Mouse (Mus musculus) ES-E14 (cell line): ENCODE data around the gene Fgf10. TPM values are rescaled to one million over a fixed set of nuclear protein-coding genes. Genes with fewer than 3 reads are reported as not detected.

Source experiments
- DNase-seq: peaks from one replicate; pipeline ENCODE4 v3.0.0-alpha.2; 2013; ENCODE audit warnings: low read depth, low spot score
- H3K27ac ChIP-seq: 2 replicates; pipeline ENCODE4 v1.5.1; 2012; ENCODE audit warnings: low read depth, mild to moderate bottlenecking, low read length, moderate library complexity, mixed read lengths; ENCODE audit not compliant: poor library complexity, insufficient read depth, severe bottlenecking
- H3K36me3 ChIP-seq: 2 replicates; pipeline ENCODE4 v1.6.1; 2012; ENCODE audit warnings: mild to moderate bottlenecking, low read length, moderate library complexity, mixed read lengths; ENCODE audit not compliant: control insufficient read depth, poor library complexity, insufficient read depth, severe bottlenecking
- H3K4me1 ChIP-seq, 2 experiments: fragments of 150-350 bp in 1 of 2; sonication (generic) in 1 of 2; 2 replicates each; pipeline ENCODE4 v1.6.1; 2012; ENCODE audit warnings: low read length in 2 of 2, mild to moderate bottlenecking in 1 of 2, mixed read lengths in 1 of 2; ENCODE audit not compliant: control insufficient read depth in 2 of 2, insufficient read depth in 2 of 2, poor library complexity in 1 of 2
- H3K4me3 ChIP-seq, 2 experiments: fragments of 150-350 bp in 1 of 2; sonication (generic) in 1 of 2; 2 replicates each; pipeline ENCODE4 v1.5.1; 2012; ENCODE audit warnings: low read length in 2 of 2, low read depth in 1 of 2, mild to moderate bottlenecking in 1 of 2, mixed read lengths in 1 of 2; ENCODE audit not compliant: insufficient read depth in 1 of 2, poor library complexity in 1 of 2, severe bottlenecking in 1 of 2
- H3K9ac ChIP-seq: 2 replicates; pipeline ENCODE4 v1.6.1; 2012; ENCODE audit warnings: low read depth, mild to moderate bottlenecking, low read length, mixed read lengths; ENCODE audit not compliant: poor library complexity, insufficient read depth, severe bottlenecking
- H3K9me3 ChIP-seq: fragments of 150-350 bp; sonication (generic); 2 replicates; pipeline ENCODE4 v1.6.1; 2012; ENCODE audit warnings: low read depth, mild to moderate bottlenecking, low read length; ENCODE audit not compliant: control insufficient read depth, insufficient read depth
- CHD2 ChIP-seq: IDR thresholded peaks from 2 replicates; pipeline ENCODE4 v1.6.1; 2014; ENCODE audit warnings: mild to moderate bottlenecking, low read depth, low read length, inconsistent platforms
- HCFC1 ChIP-seq: IDR thresholded peaks from 2 replicates; pipeline ENCODE4 v1.6.1; 2012; ENCODE audit warnings: low read length, inconsistent platforms, borderline replicate concordance; ENCODE audit not compliant: insufficient read depth
- MAFK ChIP-seq: IDR thresholded peaks from 2 replicates; pipeline ENCODE4 v1.6.1; 2014; ENCODE audit warnings: mild to moderate bottlenecking, low read depth, low read length, inconsistent platforms; ENCODE audit not compliant: insufficient read depth
- ZC3H11A ChIP-seq: IDR thresholded peaks from 2 replicates; pipeline ENCODE4 v1.6.1; 2012; ENCODE audit warnings: low read depth, mild to moderate bottlenecking, inconsistent platforms, low read length, borderline replicate concordance
- ZNF384 ChIP-seq: IDR thresholded peaks from 2 replicates; pipeline ENCODE4 v1.6.1; 2012; ENCODE audit warnings: low read depth, low read length, inconsistent platforms
- in situ Hi-C, 2 experiments: fragments of 600-800 bp; cut with MboI; formaldehyde crosslinking; loops; one replicate each; pipeline ENCODE4 v1.15.1; 2025; ENCODE audit warnings: low sequenced_read_pairs in 2 of 2, inconsistent platforms in 1 of 2; ENCODE audit not compliant: unreplicated experiment in 2 of 2
- total RNA-seq: library from RNA; depleted of rRNA; stranded (reverse); fragments of 300-350 nt; gene quantifications from 2 replicates; pipeline ENCODE4 v1.2.3, GENCODE M21; 2012

The Fgf10 gene
- total RNA-seq, 1 experiment, result 1.7 TPM

DNA sequence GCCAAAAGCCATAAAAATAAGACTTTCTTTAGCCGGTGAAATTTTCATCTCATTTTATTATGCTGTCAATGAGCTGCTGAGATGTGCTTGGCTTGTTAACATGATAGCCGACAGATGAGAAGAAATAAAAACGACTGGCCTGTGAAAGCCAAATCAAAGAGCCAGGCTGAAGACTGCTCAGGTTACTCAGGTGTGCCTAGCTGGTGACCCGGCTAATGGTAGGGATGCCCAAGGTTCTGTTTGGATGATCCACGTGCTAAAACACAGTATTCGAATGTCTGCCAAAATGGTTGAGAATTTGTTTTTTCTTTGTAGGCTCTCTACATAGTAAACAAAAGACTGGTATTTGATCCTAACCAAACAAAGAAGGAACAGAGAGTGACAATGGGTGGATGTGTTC lies 26.5 kb upstream of the Fgf10 start:
- in situ Hi-C loops, result no loop called here
- no peak for DNase-seq

DNA sequence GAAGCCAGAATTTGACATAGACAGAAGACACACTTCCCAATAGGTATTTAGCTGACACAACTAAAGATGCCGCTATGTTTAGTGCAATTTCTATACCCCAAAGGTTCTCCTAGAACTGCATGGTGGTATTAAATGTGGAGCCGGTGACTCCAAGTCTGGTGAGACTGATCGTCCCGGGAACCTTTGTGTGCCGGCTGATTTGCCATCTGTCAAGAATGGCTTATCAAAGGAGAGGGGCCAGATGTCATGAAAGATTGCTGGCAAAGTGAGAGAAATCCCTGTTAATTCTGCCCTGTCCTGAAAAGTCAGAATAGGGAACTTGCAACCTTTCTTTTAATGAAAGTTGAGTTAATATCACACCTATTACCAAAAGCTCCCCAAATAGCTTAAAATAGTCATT lies 12.6 kb upstream of the Fgf10 start:
- Histone ChIP-seq H3K36me3 (no peaks in the 10 kb centered on the region), H3K4me1 (no peaks in the 10 kb centered on the region), H3K4me3 (no peak overlapping the region), H3K9ac (no peak overlapping the region), H3K27ac (no peak overlapping the region), H3K9me3 (no peaks in the 10 kb centered on the region)
- in situ Hi-C loops, result no loop called here
- DNase-seq, result no peak
- TF ChIP-seq ZNF384, result no peak
- no peak for TF ChIP-seq HCFC1
- no peak for TF ChIP-seq CHD2
- TF ChIP-seq ZC3H11A, result no peak
- TF ChIP-seq MAFK, result no peak

More for the DNA sequence above, 26.5 kb upstream of the Fgf10 start:
- H3K4me1 ChIP-seq, result no peaks in the 10 kb centered on the region
- no peaks in the 10 kb centered on the region for H3K36me3 ChIP-seq
- H3K27ac ChIP-seq, result no peak overlapping the region
- no peak for TF ChIP-seq HCFC1
- H3K9ac ChIP-seq, result no peak overlapping the region
- H3K4me3 ChIP-seq, result no peak overlapping the region
- H3K9me3 ChIP-seq, result no peaks in the 10 kb centered on the region

DNA sequence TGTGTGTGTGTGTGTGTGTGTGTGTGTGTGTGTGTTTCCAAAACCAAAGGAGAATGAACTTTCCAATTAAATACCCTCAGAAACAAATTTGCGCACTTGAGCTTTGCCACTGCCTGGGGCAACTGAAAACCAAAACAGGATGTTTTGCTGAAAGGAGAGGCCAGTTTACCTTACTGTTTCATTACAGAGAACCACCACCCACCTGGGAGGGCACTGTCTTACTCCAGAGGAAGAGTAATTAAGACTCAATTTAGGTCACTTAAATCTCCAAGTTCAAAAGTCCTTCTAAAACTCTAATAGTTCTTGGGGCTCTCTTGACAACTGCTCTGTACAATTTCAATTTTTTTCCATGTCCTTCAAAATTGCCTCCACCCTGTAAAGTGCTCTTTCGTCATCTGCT lies 11.6 kb upstream of the Fgf10 start:
- DNase-seq, result no peak
- Histone ChIP-seq H3K9me3 (no peaks in the 10 kb centered on the region), H3K4me1 (no peaks in the 10 kb centered on the region), H3K9ac (no peak overlapping the region), H3K36me3 (no peaks in the 10 kb centered on the region), H3K4me3 (no peak overlapping the region), H3K27ac (no peak overlapping the region)
- in situ Hi-C loops, result no loop called here
- no peak for TF ChIP-seq ZNF384
- TF ChIP-seq HCFC1, result no peak
- no peak for TF ChIP-seq MAFK
- TF ChIP-seq CHD2, result no peak
- TF ChIP-seq ZC3H11A, result no peak

DNA sequence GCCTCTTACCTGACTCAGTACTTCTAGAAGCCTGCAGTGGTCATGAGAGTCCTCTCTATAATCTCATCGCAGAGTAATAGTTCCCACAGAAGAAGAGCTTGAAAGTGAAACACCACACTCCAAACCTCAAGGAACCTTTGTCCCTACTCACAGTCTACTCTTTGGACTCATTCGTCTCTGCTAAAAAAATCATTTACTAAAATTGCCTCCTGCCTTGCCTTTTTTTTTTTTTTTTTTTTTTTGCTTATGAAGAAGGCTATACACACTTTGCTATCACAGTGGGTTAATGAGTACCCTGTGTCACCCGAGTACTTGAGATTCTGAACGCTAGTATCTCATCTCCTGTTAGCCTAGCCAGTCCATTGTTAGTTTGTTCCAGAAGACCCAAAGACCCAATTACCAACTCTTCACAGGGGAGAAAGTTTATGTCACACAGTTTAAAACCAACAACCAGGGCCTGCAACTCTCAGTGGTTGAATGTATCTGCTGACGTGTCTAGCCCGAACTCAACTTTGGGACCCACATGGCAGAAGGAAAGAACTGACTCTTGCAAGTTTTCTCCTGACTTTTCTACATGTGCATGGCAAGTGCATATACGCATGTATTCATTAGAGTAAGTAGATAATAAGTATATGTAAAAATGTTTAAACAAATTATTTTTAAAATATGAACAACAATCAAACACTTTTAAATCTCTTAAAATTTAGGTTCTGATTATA lies 10.8 kb upstream of the Fgf10 start:
- TF ChIP-seq CHD2 (no peak), HCFC1 (no peak), ZNF384 (no peak), MAFK (no peak), ZC3H11A (no peak)
- Histone ChIP-seq H3K36me3 (no peaks in the 10 kb centered on the region), H3K9ac (no peak overlapping the region), H3K4me3 (no peak overlapping the region), H3K27ac (no peak overlapping the region), H3K9me3 (no peaks in the 10 kb centered on the region), H3K4me1 (no peaks in the 10 kb centered on the region)
- no peak for DNase-seq
- in situ Hi-C loops, result no loop called here

DNA sequence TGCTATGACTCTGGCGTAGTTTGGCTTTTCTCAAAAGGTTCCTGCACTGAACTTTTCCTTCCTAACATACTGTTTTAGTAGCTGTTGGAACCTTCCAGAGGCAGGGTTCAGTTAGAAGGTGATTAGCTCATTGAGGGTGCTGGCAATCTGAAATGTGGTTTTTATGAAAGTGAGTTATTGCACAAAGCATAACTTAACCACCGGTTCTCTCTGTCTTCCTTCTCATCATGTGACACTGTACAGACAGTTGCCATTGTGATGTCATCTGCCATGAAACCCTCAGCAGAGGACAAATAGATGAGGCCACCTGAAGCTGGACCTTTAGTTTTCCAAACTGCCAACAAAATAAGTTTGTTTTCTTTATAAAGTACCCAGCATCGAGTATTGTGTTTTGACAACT lies 7.9 kb upstream of the Fgf10 start:
- in situ Hi-C loops, result no loop called here

More for the DNA sequence above, 7.9 kb upstream of the Fgf10 start:
- TF ChIP-seq CHD2 (no peak), ZC3H11A (no peak), MAFK (no peak), HCFC1 (no peak), ZNF384 (no peak)
- no peak for DNase-seq
- no peaks in the 10 kb centered on the region for H3K36me3 ChIP-seq
- no peak overlapping the region for H3K4me3 ChIP-seq
- no peaks in the 10 kb centered on the region for H3K9me3 ChIP-seq
- H3K27ac ChIP-seq, result no peak overlapping the region
- no peaks in the 10 kb centered on the region for H3K4me1 ChIP-seq
- no peak overlapping the region for H3K9ac ChIP-seq
